Comparison of ENCODE assay signal across 8 mouse cellular contexts in the genomic region with DNA sequence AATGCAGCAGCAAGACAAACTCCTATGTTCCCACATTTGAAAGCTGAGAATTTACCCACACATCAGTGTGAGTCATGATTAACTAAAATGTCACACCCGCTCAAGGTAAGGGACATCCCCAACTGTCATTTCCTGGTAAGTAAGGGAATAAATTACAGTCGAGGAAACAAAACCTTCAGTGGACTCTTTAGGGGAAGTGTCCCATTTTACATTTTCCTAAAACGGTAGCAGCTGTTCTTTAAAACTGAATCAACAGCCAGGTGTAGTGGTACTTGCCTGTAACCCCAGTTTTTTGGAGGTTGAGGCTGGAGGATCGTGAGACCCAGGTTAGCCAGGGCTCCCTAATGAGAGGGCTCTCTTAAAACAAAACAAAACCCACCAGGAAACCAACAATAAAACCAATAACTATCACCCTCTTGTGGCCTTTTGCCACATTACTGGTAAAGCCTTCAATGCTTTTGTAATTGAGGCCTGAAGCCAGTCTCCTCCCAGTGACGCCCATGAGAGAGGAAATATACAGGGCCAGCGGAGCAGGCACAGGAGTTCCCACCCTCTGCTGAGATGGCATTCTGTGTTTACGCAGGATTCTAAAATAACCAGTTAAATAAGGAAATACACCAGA. TPM values are rescaled to one million over a fixed set of nuclear protein-coding genes. Genes with fewer than 3 reads are reported as not detected.
DNase-seq lines count a peak whose midpoint lies in the region; ATAC-seq and TF ChIP-seq lines count a peak whose summit lies in the region.

No protein-coding gene starts in this region.

- H3K36me3 ChIP-seq in heart, embryonic 14.5 days (ENCODE audit: control insufficient read depth, insufficient read depth, low read length), result no peaks in the 10 kb centered on the region
- H3K36me3 ChIP-seq in kidney, postnatal 0 days (ENCODE audit: insufficient read depth, low read length), result no peaks in the 10 kb centered on the region

- H3K27me3 ChIP-seq in heart, embryonic 14.5 days (ENCODE audit: control insufficient read depth, insufficient read depth, low read length), result no peaks in the 10 kb centered on the region
- H3K27me3 ChIP-seq in kidney, postnatal 0 days (ENCODE audit: insufficient read depth, low read length), result no peaks in the 10 kb centered on the region

- no peak overlapping the region for H3K27ac ChIP-seq in heart, embryonic 14.5 days (replicated peaks in 1 of 2; ENCODE audit: control insufficient read depth in 1 of 2, insufficient read depth in 1 of 2, low read depth in 2 of 2, low read length in 2 of 2)
- H3K27ac ChIP-seq in kidney, postnatal 0 days, result no peak overlapping the region

- no peak overlapping the region for H3K9ac ChIP-seq in heart, embryonic 14.5 days (ENCODE audit: low read length)
- H3K9ac ChIP-seq in kidney, postnatal 0 days (ENCODE audit: low read depth, low read length), result no peak overlapping the region

- H3K4me1 ChIP-seq in heart, embryonic 14.5 days (ENCODE audit: control insufficient read depth in 2 of 2, insufficient read depth in 2 of 2, low read length in 2 of 2), result peaks cover 8 to 24% of the 10 kb centered on the region in 2 experiments
- H3K4me1 ChIP-seq in kidney, postnatal 0 days (replicated peaks; ENCODE audit: insufficient read depth, low read length), result no peaks in the 10 kb centered on the region

- H3K4me3 ChIP-seq in heart, embryonic 14.5 days (ENCODE audit: control insufficient read depth in 1 of 2, insufficient read depth in 1 of 2, low read depth in 1 of 2, low read length in 2 of 2), result no peak overlapping the region
- H3K4me3 ChIP-seq in kidney, postnatal 0 days (replicated peaks; ENCODE audit: low read depth, low read length), result no peak overlapping the region

- no peak overlapping the region for H3K4me2 ChIP-seq in heart, embryonic 14.5 days (ENCODE audit: low read length)
- no peak overlapping the region for H3K4me2 ChIP-seq in kidney, postnatal 0 days (ENCODE audit: low read length)

- no peaks in the 10 kb centered on the region for H3K9me3 ChIP-seq in heart, embryonic 14.5 days (ENCODE audit: control insufficient read depth, low read length)
- H3K9me3 ChIP-seq in kidney, postnatal 0 days (replicated peaks; ENCODE audit: low read length), result no peaks in the 10 kb centered on the region

- peak; percentile 35 to 80 for DNase-seq in adrenal gland, adult (ENCODE audit: inconsistent age in 2 of 2, low spot score in 1 of 2)
- DNase-seq in adrenal gland, adult 18-20 months (ENCODE audit: low spot score in 2 of 2), result no peak
- peak; percentile 72 to 73 for DNase-seq in B cell, adult 2 months
- peak; percentile 77 for DNase-seq in c-Kit-positive CD71-negative TER-119-negative erythroid progenitor cells, embryonic 14.5 days (ENCODE audit: low read depth)
- DNase-seq in kidney, postnatal 0 days (ENCODE audit: low spot score), result peak; percentile 89
- peak; percentile 92 for DNase-seq in lung, postnatal 10 days
- DNase-seq in spleen, postnatal 4 days (ENCODE audit: low spot score in 2 of 2), result peak; percentile 47 to 65

- peak; percentile 20; the same call in 1 of the 2 replicates for ATAC-seq in heart, embryonic 14.5 days (ENCODE audit: insufficient number of reproducible peaks, insufficient read depth, low FRiP score, low read depth)
- ATAC-seq in kidney, postnatal 0 days (replicated peaks; ENCODE audit: low FRiP score, low read depth), result peak; percentile 65; the same call in 1 of the 2 replicates

- TF ChIP-seq CTCF in kidney, postnatal 0 days (IDR thresholded peaks at IDR 0.05; ENCODE audit: low read depth), result peak; percentile 78

- 35% methylated on average over 7 of the region's 7 CpGs for WGBS in heart, embryonic 14.5 days
- 27% methylated on average over 7 of the region's 7 CpGs for WGBS in kidney, postnatal 0 days

RNA-seq across cellular contexts. Expression of a gene that starts 7.0 kb away (rescaled TPM):
- 10 to 100 TPM; 25.5 to 34.6 TPM for total RNA-seq in adrenal gland, adult 18-20 months (2021)
- polyA plus RNA-seq in heart, embryonic 14.5 days (2014; fragmentation: Nextera tagmentation; extraction: Ambion mirVana), result 23.6 and 26.0 TPM in 2 replicates
- polyA plus RNA-seq in kidney, postnatal 0 days (2015; fragmentation: Nextera tagmentation; extraction: Ambion mirVana), result 31.4 and 36.6 TPM in 2 replicates

RNA-seq across cellular contexts. Expression of a gene that starts 24.5 kb away (rescaled TPM):
- total RNA-seq in adrenal gland, adult 18-20 months (2021), result 10 to 100 TPM; 33.4 to 41.4 TPM
- polyA plus RNA-seq in heart, embryonic 14.5 days (2014; fragmentation: Nextera tagmentation; extraction: Ambion mirVana), result 52.3 and 55.6 TPM in 2 replicates
- polyA plus RNA-seq in kidney, postnatal 0 days (2015; fragmentation: Nextera tagmentation; extraction: Ambion mirVana), result 39.9 and 40.1 TPM in 2 replicates

Comparison
In these comparisons a context has a peak if more than half of its experiments do, and no peak if none do; other contexts are left out.
1. DNase-seq: peak in adrenal gland, adult (2 of 2), B cell, adult 2 months (2 of 2), c-Kit-positive CD71-negative TER-119-negative erythroid progenitor cells, embryonic 14.5 days (single experiment), kidney, postnatal 0 days (single experiment), lung, postnatal 10 days (single experiment) and spleen, postnatal 4 days (2 of 2); none in adrenal gland, adult 18-20 months (0 of 2).